Mouse (Mus musculus) fibroblast of lung, adult 2 months (primary cell): ENCODE measurements around the gene Bst1.

Source experiments
- DNase-seq: peaks from one replicate; pipeline ENCODE4 v3.0.0-alpha.2; 2011; ENCODE audit warnings: low read depth

Bst1 gene

DNA sequence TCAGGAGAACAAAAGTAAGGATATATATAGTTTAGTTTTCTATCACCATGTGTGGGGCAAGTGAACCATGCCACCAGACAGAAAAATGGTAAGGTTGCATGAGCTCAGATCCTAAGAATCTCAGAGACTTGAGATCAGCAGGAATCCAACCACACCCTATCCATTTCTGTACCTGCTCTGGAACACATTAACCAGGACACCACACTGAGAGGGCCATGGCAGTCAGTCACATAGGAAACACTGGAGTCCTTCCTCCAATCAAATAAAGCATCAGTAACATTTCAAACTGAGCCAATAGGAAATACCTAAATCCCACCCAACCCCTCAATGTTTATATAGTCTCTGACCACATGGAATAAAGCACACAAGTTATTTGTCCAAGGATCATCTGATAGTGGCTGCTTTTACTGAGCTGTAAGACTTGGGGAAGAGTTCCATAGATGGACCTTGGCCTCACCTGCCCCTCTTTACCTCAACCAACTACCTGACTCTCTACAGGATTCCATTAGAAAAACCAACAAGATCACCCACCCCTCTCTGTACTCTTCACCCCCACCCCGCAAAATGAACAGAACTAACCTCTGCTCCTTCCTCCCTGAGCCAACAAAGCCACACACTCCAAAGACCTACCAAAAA lies 8.1 kb upstream of the Bst1 start:
- DNase-seq = no peak

DNA sequence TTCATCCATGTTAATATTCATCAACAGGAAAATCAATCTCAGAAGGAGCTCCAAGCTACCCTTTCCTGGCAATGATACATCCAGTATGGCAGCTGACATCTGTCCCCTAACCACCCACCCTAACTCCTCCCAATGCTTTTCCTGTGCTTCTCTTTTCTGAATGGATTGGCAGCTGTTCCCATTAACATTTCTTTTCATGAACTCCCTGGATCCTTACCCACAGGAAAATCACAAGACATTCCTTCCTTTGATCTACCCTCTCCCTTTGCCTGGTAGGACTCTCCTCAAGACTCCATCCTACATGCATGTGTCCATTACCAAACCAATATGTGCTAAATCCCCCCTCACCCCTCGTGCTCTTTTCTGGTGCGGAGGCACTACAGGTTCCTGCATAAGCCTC lies 4.1 kb upstream of the Bst1 start:
- DNase-seq = no peak

GRCm38 (mm10) chr5:43815769-43816168 lies 2.9 kb upstream of the Bst1 start:
- no peak for DNase-seq

DNA sequence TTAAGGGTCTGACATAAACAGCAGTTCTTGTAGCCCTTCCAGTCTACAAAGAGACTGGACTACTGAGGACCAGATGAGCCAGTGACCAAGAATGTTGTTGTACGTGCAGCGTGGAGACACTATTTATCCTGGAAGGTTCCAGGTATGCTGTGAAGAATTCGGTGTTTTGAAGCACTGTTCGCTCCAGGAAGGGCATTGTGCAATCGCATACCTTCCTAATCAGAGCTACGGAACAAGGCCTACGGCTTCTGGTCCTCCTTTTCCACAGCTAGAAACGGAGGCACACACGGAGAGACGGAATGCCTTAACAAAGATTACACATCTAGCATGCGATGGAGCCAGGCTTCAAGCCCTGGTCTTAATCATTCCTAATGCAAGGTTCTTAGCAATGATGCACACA lies 2.1 kb downstream of the Bst1 start:
- no peak for DNase-seq

GRCm38 (mm10) chr5:43821538-43821937 lies 2.9 kb downstream of the Bst1 start, which contains the start of gene Fbxl5:
Fbxl5 (minus strand) TSS chr5:43821638.
- no peak for DNase-seq

- DNase-seq = no peak
Measured at GRCm38 (mm10) chr5:43822199-43822598, 3.5 kb downstream of the Bst1 start.

- DNase-seq = no peak
Measured at GRCm38 (mm10) chr5:43822824-43823223, 4.1 kb downstream of the Bst1 start.

DNA sequence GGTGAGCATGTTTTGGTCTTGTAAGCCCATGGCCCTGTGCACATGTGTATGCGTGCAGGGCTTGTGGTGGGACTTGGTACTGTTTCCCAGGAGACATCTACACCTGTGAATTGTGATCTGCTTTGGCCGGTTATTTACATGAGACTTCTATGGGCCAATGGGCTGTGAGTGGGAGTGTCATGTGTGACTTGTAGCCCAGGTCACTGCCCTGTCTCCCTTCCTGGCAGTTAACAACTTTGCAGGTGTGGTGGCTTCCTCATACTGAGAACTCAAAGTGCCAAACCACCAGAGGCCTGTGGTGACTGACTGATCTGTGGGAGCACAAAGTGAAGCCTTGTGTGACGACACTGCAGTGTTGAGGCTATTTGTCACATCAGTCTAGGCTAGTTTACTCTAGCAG lies 5.9 kb downstream of the Bst1 start:
- no peak for DNase-seq

- no peak for DNase-seq
Measured at GRCm38 (mm10) chr5:43826883-43827282, 8.2 kb downstream of the Bst1 start.

DNA sequence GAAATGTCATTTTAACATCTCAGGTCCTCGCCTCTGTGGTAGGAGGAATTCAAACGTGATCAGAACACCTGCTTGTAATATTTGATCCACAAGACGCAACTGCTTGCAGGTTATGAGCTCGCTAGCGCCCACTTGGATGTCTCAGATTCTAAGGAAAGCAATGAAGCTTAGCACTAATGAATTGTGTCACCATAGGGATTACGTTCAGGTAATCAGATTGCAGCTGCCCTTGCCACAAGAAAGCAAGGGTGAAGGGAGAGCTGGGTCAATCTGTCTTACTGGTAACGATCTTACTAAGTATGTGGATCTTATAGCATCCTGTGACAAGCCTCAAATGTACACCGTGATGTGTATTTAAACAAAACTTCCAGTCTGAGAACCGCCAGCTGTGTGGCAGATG lies 8.7 kb downstream of the Bst1 start:
- DNase-seq = no peak

DNA sequence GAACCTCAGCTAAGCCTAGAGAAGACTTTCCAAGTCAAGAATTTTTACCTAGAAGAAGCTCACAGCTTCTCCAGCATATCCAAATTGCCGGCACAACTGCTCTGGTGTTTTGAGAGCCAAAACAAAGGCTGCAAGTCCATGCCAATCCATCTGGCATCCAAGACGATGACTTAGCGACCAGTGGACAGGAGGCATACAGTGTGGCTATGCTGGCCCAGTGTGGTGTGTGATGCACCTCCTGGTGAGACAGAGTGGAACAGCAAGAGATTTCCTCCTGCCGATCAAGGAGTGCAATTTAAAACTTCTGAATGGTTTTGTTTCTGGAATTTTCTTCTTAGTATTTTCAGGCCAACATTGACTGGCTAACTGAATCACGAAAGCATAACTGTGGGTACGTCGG lies 17.9 kb downstream of the Bst1 start:
- DNase-seq = peak; percentile 40

DNA sequence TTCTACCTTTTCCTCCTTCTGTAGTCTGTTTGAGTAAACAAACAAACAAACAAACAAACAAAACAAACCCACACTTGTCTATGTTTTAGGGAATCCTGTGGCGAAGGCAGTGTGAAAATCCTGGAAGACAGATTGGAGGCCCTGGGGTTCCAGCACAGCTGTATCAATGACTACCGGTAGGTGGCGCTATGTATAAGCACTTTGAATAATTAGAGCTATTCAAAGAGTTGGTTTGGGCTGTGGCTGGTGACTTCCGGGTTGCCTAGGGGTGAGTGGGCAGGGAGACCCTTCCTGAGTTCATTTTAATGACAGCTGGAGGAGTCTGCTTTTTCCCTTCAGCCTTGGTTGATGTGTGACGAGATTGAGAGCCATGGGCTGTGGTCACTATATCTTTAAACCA lies 18.7 kb downstream of the Bst1 start:
- no peak for DNase-seq

DNA sequence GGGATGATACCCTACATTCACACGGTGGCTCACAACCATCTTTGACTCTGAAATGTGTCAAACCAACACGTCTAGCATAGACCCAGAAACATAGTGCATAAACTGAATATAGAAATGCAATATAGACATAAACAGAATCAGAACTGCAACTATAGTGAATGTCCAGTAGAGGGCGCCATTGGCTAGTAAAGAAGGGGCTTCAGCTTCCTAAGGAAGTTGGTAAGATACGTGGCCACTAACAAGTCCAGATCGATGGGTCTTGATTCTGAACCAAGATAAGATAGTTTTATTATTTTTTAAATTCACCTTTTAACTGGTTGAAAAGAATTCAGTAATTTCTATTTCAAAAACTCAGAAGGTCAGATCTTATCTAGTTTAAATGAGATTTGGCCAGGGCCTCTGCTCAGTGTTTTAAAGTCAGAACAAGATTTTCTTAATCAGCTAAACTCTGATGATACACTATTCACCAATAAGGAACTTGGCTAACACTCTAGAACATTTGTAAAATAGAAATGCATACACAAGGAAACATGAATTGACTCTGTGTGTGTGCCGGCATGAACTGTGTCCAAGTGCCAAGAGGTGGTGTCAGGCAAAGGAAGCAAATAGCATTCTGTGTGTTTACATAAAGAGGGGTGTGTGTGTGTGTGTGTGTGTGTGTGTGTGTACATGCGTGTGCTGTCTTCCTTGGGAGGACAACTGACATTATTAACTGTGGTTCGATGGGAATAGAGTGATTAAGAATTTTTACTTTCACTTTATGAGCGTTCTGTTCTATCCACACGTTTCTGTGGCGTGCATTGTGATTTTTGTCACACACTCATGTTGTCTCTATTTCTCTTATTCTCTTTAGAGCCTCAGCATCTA lies 22.7 kb downstream of the Bst1 start:
- peak; percentile 53 for DNase-seq

GRCm38 (mm10) chr5:43842011-43842285 lies 23.3 kb downstream of the Bst1 start:
- DNase-seq = no peak

DNA sequence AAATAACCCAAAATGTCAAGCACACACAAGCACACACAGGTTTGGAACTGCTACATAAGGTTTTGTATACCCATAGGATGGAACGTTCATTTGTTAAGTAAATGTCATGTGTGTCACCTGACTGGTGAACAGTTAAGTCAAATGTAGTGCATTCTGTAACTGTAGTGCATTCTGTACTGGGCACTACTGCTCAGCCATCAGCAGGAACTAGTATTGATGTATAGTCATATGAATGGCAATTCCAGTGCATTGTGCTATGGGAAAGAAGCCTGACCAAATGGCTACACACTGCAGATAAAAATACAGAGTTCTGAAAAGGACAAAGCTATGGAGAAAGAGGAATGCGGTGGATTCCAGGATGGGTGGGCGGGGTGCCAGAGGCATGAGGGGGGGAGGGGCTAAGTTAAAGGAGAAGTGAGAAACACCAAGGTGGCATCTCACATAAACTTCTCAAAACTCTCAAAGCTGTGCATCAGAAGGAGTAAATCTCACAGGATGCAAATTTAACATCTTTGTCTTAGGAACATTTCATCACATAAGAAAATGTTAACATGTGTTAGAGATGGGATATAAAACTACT lies 24.0 kb downstream of the Bst1 start:
- DNase-seq = no peak

DNA sequence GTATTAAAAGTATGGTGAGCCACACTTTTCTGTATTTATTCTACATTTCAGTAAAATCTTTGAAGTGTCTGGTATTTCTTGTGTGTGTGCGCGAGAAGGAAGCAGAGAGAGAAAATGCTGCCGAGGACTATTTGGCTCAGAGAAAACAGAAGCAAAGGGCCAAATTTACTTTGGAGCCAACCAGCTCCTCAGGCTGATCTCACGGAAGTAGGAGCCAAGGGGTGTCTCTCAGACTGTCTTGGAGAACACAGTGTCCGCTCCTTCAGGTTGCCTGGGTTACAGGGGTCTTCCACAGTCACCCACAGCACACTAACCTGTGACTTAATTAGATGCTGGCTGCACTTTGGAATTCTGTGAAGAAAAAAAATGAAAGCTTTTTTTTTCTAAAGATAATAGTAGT lies 26.4 kb downstream of the Bst1 start:
- DNase-seq = no peak

DNA sequence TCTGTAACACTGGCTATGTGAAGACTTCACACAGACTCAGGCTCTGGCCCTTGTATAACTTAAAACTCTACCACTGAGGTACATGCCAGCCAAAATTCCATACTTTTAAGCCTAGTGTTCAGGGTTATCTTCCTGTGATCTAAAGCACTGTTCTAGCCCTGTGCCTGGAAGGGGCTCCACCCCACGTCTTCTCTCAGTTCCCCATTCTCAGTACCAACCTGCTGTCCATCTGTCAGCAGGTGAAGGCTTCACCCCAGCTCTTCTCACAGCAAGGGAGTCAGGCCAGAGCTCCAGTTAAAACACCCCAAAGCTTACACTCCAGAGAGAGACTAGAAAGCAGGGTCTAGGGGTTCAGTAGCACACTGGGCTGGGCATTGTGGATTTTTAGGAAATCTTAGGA lies 27.0 kb downstream of the Bst1 start:
- DNase-seq = no peak

- DNase-seq = no peak
Measured at GRCm38 (mm10) chr5:43846227-43846626, 27.5 kb downstream of the Bst1 start.

DNA sequence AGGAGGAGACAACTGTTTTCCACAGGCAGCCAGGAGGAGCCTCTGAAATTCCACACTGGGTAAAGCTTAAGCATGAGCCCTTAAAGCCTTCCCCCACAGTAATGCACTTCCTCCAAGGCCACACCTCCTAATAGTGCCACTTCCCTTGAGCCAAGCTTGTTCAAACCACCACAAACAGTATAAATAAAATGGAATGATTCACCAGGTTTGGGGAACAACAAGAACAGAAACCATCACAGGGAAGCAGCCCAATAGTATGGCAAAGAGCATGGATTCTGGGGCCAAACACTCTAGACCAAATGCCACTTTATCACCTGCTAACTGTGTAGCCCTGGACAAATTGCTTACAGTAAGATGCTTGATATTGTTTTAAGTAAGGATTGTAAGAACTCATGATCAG lies 28.9 kb downstream of the Bst1 start:
- no peak for DNase-seq

DNA sequence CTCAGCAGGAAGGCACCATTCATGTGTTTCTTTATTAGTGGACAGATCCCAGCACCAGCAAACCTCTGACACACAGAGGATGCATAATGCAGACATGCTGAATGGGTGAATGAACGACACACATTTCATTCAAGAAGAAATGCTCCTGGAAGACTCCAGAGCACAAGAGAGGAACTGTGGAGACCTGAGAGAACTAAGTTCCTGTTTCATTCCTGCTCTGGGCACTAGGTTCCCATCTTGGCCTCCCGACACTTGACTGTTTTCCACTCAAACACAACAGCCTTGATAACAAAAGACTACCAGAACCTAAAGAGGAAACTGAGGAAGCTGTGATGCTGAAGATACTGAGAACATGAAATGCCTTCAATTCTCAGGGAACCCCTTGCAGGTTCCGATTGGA lies 29.6 kb downstream of the Bst1 start:
- DNase-seq = no peak

GRCm38 (mm10) chr5:43853096-43853867 lies 34.6 kb downstream of the Bst1 start:
- DNase-seq = no peak

DNA sequence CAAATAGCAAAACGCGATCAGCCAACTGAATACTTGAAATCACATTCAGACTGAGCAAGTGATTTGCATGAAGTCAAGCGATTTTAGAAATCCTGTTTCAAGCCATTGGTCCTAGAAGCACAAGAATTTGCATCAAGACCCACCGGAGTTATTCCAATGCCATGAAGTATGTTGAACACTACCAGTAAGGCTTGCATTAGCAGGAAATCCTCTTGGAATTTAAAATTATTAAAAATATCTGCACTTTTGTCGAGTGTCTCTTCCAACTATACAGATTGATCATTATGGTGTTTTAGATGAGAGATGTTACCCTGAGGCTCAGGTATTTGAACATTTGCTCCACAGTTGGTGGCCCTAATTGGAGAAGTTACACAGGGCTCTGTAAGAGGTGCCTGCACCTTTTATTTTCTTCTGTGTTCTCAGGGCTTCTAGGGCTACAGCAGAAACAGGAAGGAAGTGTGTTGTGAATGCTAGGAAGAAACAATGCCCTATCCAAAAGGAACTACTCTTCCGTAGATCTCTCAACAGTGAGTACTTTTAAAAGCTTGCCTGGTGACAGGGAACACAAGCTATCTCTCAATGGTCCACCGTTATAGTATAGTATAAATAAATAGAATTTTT lies 35.3 kb downstream of the Bst1 start:
- no peak for DNase-seq
